Mouse (Mus musculus): ENCODE results near the gene Ints6. TPM values are rescaled to one million over a fixed set of nuclear protein-coding genes. Genes with fewer than 3 reads are reported as not detected.

Ints6 gene
- total and polyA plus RNA-seq, 3 experiments, result 15.9 to 191 (median 145) TPM

DNA sequence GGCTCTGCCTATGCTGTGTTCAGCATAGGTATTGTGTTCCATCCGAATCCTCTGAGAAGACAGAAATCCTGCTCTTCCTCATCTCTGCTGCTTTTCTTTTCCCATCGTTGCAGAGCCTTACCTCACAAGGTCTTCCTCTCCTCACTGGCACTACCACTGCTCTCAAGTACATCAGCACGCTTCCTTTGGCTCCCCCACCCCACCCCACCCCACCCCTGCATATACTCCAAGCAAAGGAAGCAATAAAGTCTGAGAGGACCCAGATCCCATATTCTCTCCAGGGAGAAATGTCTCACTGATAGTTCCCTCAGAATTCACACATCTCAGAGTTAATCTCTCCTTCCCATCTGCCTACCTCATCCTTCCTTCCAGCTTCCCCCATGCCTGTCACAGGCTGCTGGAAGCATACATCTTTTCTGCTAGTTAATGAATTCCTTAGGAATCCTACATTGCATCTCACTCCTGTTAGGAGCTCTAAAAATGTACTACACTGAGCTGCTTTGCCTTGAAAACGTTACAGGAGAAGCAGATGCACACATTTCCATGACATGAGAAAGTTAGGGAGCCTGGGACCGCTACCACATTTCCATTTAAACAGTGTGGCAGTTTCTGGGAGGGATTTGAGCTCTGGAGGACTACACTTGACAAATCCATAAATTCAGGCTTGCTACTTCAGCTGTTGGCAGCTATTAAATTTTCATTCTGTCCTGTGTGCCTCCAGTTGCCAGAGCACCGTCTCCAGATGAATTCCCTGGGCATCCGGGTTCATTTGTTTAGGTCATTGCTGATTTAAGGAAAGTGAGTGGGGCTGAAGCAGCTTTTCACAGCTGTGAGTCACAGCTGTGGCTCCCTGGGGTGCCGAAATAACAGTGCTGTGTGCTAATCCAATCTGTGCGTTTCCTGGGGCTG lies 123.3 kb downstream of the Ints6 start:
- ATAC-seq (ENCODE audit: extremely low read depth, insufficient number of reproducible peaks, low FRiP score, poor library complexity, severe bottlenecking) (no peak), DNase-seq (ENCODE audit: low spot score) (no peak)
- H3K4me1 ChIP-seq (ENCODE audit: insufficient read depth, low read depth, low read length), result no peaks in the 10 kb centered on the region
- no peak overlapping the region for H3K4me3 ChIP-seq (ENCODE audit: low read depth, low read length)
- peaks cover 21% of the 10 kb centered on the region for H3K27me3 ChIP-seq (ENCODE audit: insufficient read depth, low read length)
- H3K36me3 ChIP-seq (replicated peaks), result no peaks in the 10 kb centered on the region
- TF ChIP-seq POLR2AphosphoS5 (IDR thresholded peaks at IDR 0.05; ENCODE audit: insufficient replicate concordance, low read depth, low read length), result no peak
- no peak for TF ChIP-seq CTCF (IDR thresholded peaks at IDR 0.05; ENCODE audit: low read depth, low read length)
- no peak for TF ChIP-seq GATA2 (IDR thresholded peaks at IDR 0.05; ENCODE audit: borderline replicate concordance, low read depth, low read length)
- TF ChIP-seq TAL1 (conservative IDR thresholded peaks at IDR 0.05; ENCODE audit: low read depth, low read length), result no peak
- TF ChIP-seq GATA1 (IDR thresholded peaks at IDR 0.05; ENCODE audit: borderline replicate concordance, low read length), result no peak
- H3K9me3 ChIP-seq (replicated peaks), result no peaks in the 10 kb centered on the region

DNA sequence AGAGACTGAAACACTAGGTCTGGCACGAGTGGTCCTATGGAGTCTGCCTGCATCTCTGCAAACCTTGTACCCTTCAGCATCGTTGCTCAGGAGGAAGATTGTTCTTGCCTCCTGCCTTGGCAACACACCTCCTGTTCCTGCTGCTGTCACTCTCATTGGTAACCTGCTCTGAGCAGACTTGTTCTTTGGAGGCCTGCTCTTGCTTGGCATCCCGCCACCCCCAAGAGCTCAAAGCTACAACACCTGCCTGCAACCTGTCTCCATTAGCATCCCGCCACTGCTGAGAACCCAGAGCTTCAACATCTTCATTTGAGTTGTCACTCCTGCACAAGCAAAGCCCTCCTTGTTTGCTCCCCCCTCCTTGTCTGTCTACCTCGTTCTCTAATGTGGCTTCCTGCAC lies 133.0 kb downstream of the Ints6 start:
- H3K9me3 ChIP-seq (replicated peaks), result no peaks in the 10 kb centered on the region
- TF ChIP-seq GATA2 (IDR thresholded peaks at IDR 0.05; ENCODE audit: borderline replicate concordance, low read depth, low read length) (no peak), POLR2AphosphoS5 (IDR thresholded peaks at IDR 0.05; ENCODE audit: insufficient replicate concordance, low read depth, low read length) (no peak), TAL1 (conservative IDR thresholded peaks at IDR 0.05; ENCODE audit: low read depth, low read length) (no peak), GATA1 (IDR thresholded peaks at IDR 0.05; ENCODE audit: borderline replicate concordance, low read length) (no peak), CTCF (IDR thresholded peaks at IDR 0.05; ENCODE audit: low read depth, low read length) (no peak)
- no peaks in the 10 kb centered on the region for H3K36me3 ChIP-seq (replicated peaks)
- peaks cover 13% of the 10 kb centered on the region for H3K27me3 ChIP-seq (ENCODE audit: insufficient read depth, low read length)
- no peak for ATAC-seq (ENCODE audit: extremely low read depth, insufficient number of reproducible peaks, low FRiP score, poor library complexity, severe bottlenecking)
- H3K4me3 ChIP-seq (ENCODE audit: low read depth, low read length), result no peak overlapping the region
- H3K4me1 ChIP-seq (ENCODE audit: insufficient read depth, low read depth, low read length), result no peaks in the 10 kb centered on the region
- no peak for DNase-seq (ENCODE audit: low spot score)

Other genes with a start within 250 kb of the Ints6 start
- 2.0 TPM in 1 of 2 replicates, not detected in the other for gene Fam124a, start 205.4 kb downstream of the Ints6 start, total RNA-seq (2014; fragmentation: Nextera tagmentation)
- 0.05 and 0.23 TPM in 2 replicates for gene Fam124a, start 205.4 kb downstream of the Ints6 start, total RNA-seq (2017)
- not detected in 2 replicates for gene Fam124a, start 205.4 kb downstream of the Ints6 start, polyA plus RNA-seq (2012)
- not detected in 2 replicates for gene Gm4131, start 194.2 kb downstream of the Ints6 start, total RNA-seq (2014; fragmentation: Nextera tagmentation)
- gene Gm4131, start 194.2 kb downstream of the Ints6 start, total RNA-seq (2017), result not detected in 2 replicates
- gene Gm4131, start 194.2 kb downstream of the Ints6 start, polyA plus RNA-seq (2012), result not detected in 2 replicates
- gene Serpine3, start 97.5 kb downstream of the Ints6 start, total RNA-seq (2014; fragmentation: Nextera tagmentation), result not detected in 2 replicates
- not detected in 2 replicates for gene Serpine3, start 97.5 kb downstream of the Ints6 start, total RNA-seq (2017)
- gene Serpine3, start 97.5 kb downstream of the Ints6 start, polyA plus RNA-seq (2012), result not detected in 2 replicates
- gene Wdfy2, start 76.5 kb upstream of the Ints6 start, total RNA-seq (2014; fragmentation: Nextera tagmentation), result 12.7 and 14.6 TPM in 2 replicates
- gene Wdfy2, start 76.5 kb upstream of the Ints6 start, total RNA-seq (2017), result 9.8 and 10.3 TPM in 2 replicates
- 2.3 and 2.5 TPM in 2 replicates for gene Wdfy2, start 76.5 kb upstream of the Ints6 start, polyA plus RNA-seq (2012)
- not detected in 2 replicates for gene Defb48, start 223.3 kb upstream of the Ints6 start, total RNA-seq (2014; fragmentation: Nextera tagmentation)
- gene Defb48, start 223.3 kb upstream of the Ints6 start, total RNA-seq (2017), result not detected in 2 replicates
- not detected in 2 replicates for gene Defb48, start 223.3 kb upstream of the Ints6 start, polyA plus RNA-seq (2012)
- not detected in 2 replicates for gene Defb47, start 236.9 kb upstream of the Ints6 start, total RNA-seq (2014; fragmentation: Nextera tagmentation)
- gene Defb47, start 236.9 kb upstream of the Ints6 start, total RNA-seq (2017), result not detected in 2 replicates
- gene Defb47, start 236.9 kb upstream of the Ints6 start, polyA plus RNA-seq (2012), result not detected in 2 replicates

All from G1E (cell line).